ENCODE assay signal across 12 mouse cellular contexts in the genomic region with DNA sequence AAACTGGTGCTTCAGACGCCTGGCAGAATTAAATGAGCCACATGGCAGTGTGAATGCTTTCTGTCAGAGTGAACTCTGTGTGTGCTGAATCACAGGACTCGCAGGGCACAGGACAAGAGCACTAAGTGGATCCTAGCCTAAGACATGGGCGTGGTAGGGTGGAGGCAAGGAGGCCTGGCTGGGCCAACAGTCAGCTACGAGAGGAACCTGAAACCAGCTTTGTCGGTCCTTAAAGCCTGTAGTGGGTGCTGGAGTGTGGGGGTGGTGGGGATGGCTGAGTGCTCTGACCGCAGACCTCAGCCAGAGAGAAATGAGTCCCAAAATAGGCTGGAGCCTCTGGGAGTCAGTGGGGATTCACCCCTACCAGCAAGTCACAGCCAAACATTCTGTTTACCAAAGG. TPM values are rescaled to one million over a fixed set of nuclear protein-coding genes. Genes with fewer than 3 reads are reported as not detected.
DNase-seq lines count a peak whose midpoint lies in the region; ATAC-seq lines count a peak whose summit lies in the region.
"Had no signal": no experiment of that assay in that cellular context is flagged by ENCODE, and none has a peak within 500 bp of the region (broad histone marks: within the 10 kb centered on the region; RNA-seq: fewer than 3 reads in every experiment).

No protein-coding gene starts in this region.

- H3K27me3 ChIP-seq in forebrain, embryonic 13.5 days, result no peaks in the 10 kb centered on the region
- no peaks in the 10 kb centered on the region for H3K27me3 ChIP-seq in forebrain, embryonic 11.5 days (ENCODE audit: control insufficient read depth, insufficient read depth, low read length)

- H3K4me3 ChIP-seq in forebrain, embryonic 13.5 days, result no peak overlapping the region
- H3K4me3 ChIP-seq in forebrain, embryonic 11.5 days (ENCODE audit: low read depth, low read length), result no peak overlapping the region
- H3K4me3 ChIP-seq: layer of hippocampus, adult 2 months had no signal

- WGBS in forebrain, embryonic 13.5 days, result 48% methylated on average over 6 of the region's 6 CpGs
- 57% methylated on average over 6 of the region's 6 CpGs for WGBS in forebrain, embryonic 11.5 days

- peaks cover 40% of the 10 kb centered on the region for H3K4me1 ChIP-seq in forebrain, embryonic 13.5 days
- peaks cover 8% of the 10 kb centered on the region; the same call in 1 of the 2 replicates for H3K4me1 ChIP-seq in forebrain, embryonic 11.5 days (replicated peaks; ENCODE audit: control insufficient read depth, insufficient read depth, low read length)

- DNase-seq in forebrain, embryonic 11.5 days (ENCODE audit: low spot score), result no peak
- peak; percentile 24 to 30 for DNase-seq in spleen, postnatal 36 days (ENCODE audit: low spot score in 2 of 2)
- DNase-seq in spleen, adult 18-20 months, result no peak
- peak; percentile 39 to 66 for DNase-seq in lung, postnatal 4 days
- DNase-seq in layer of hippocampus, adult 11-12 months (ENCODE audit: low spot score), result no peak
- no peak for DNase-seq in layer of hippocampus, adult 9-11 months
- no peak for DNase-seq in embryo, embryonic 11 days
- DNase-seq: retina, postnatal 1 day; thymus, adult 2 months had no signal

- H3K36me3 ChIP-seq in forebrain, embryonic 13.5 days (ENCODE audit: poor library complexity, severe bottlenecking), result peaks cover 7% of the 10 kb centered on the region; the same call in 1 of the 2 replicates
- no peaks in the 10 kb centered on the region for H3K36me3 ChIP-seq in forebrain, embryonic 11.5 days (ENCODE audit: control insufficient read depth, insufficient read depth, low read length)

- H3K4me2 ChIP-seq in forebrain, embryonic 13.5 days, result no peak overlapping the region
- no peak overlapping the region for H3K4me2 ChIP-seq in forebrain, embryonic 11.5 days (ENCODE audit: low read depth, low read length, severe bottlenecking)

- H3K27ac ChIP-seq in forebrain, embryonic 13.5 days, result no peak overlapping the region
- no peak overlapping the region for H3K27ac ChIP-seq in forebrain, embryonic 11.5 days (ENCODE audit: low read depth, low read length)
- H3K27ac ChIP-seq: layer of hippocampus, adult 2 months; liver, embryonic 14.5 days had no signal

- ATAC-seq in forebrain, embryonic 13.5 days, result 0 out of 2 replicates have a peak, but pooled peaks have one; percentile 8
- ATAC-seq in forebrain, embryonic 11.5 days (replicated peaks; ENCODE audit: low FRiP score), result no peak

- no peaks in the 10 kb centered on the region for H3K9me3 ChIP-seq in forebrain, embryonic 13.5 days (replicated peaks)
- no peaks in the 10 kb centered on the region for H3K9me3 ChIP-seq in forebrain, embryonic 11.5 days (ENCODE audit: control insufficient read depth, low read length)

- H3K9ac ChIP-seq in forebrain, embryonic 13.5 days, result no peak overlapping the region
- no peak overlapping the region for H3K9ac ChIP-seq in forebrain, embryonic 11.5 days (ENCODE audit: low read length)
- H3K9ac ChIP-seq: liver, embryonic 14.5 days had no signal

RNA-seq across cellular contexts. Expression of gene Angptl2, which starts 12.6 kb away (rescaled TPM):
- 11.0 and 13.0 TPM in 2 replicates for polyA plus RNA-seq in forebrain, embryonic 13.5 days (2015; fragmentation: Nextera tagmentation; extraction: Ambion mirVana)
- polyA plus RNA-seq in forebrain, embryonic 11.5 days (2014; fragmentation: Nextera tagmentation; extraction: Ambion mirVana), result 24.4 and 25.2 TPM in 2 replicates

Comparison
In these comparisons a context has a peak if more than half of its experiments do, and no peak if none do; other contexts are left out.
1. DNase-seq: peak in spleen, postnatal 36 days (2 of 2) and lung, postnatal 4 days (2 of 2); none in forebrain, embryonic 11.5 days (single experiment), spleen, adult 18-20 months (0 of 2), layer of hippocampus, adult 11-12 months (single experiment), layer of hippocampus, adult 9-11 months (single experiment) and embryo, embryonic 11 days (single experiment).